Mouse (Mus musculus) erythroblast, embryonic 14.5 days (primary cell): ENCODE data around the gene Lpar5.

ENCODE experiments used
- GATA1 ChIP-seq: IDR thresholded peaks from 2 replicates; pipeline ENCODE4 v1.6.1; 2012; ENCODE audit warnings: low read length, inconsistent platforms, mixed read lengths
- TAL1 ChIP-seq: IDR thresholded peaks from 3 replicates; pipeline ENCODE4 v1.6.1; 2012; ENCODE audit warnings: low read length, inconsistent platforms, mixed read lengths

GRCm38 (mm10) chr6:125089521-125090321 is 22.0 kb downstream of the Lpar5 start:
- no peak for TF ChIP-seq GATA1
- no peak for TF ChIP-seq TAL1
